Mouse (Mus musculus) liver, embryonic 14.5 days (tissue): ENCODE results near the gene Nup188. TPM values are rescaled to one million over a fixed set of nuclear protein-coding genes. Genes with fewer than 3 reads are reported as not detected.
A peak's percentile ranks its signal among the peaks of the same experiment; 100 is the strongest.

Experiments
- ATAC-seq: fragments of 200-750 bp; cut with Nextera tagmentation; 2 replicates; pipeline ENCODE4 v1.8.0; 2017; ENCODE audit warnings: moderate number of reproducible peaks, mild to moderate bottlenecking, moderate library complexity; ENCODE audit not compliant: insufficient read depth
- DNase-seq, 3 experiments: peaks; one replicate each; pipeline ENCODE4 v3.0.0-alpha.2; 2012 to 2013; ENCODE audit warnings: low read depth in 3 of 3, low spot score in 3 of 3
- H3K27ac ChIP-seq: fragments of 300-500 bp; sonication (generic); 2 replicates; pipeline ENCODE4 v1.5.1; 2014; ENCODE audit warnings: moderate library complexity, mild to moderate bottlenecking, control low read depth, inconsistent platforms
- H3K27me3 ChIP-seq: fragments of 300-500 bp; sonication (generic); 2 replicates; pipeline ENCODE4 v1.6.1; 2014; ENCODE audit warnings: mild to moderate bottlenecking, low read length, moderate library complexity; ENCODE audit not compliant: control insufficient read depth, insufficient read depth
- H3K36me3 ChIP-seq: fragments of 300-500 bp; sonication (generic); replicated peaks from 2 replicates; pipeline ENCODE4 v1.6.1; 2014; ENCODE audit warnings: low read depth; ENCODE audit not compliant: control insufficient read depth, insufficient read depth
- H3K4me1 ChIP-seq, 2 experiments: fragments of 200-500 bp in 1 of 2; fragments of 300-500 bp in 1 of 2; sonication (generic) in 1 of 2; replicated peaks; 2 replicates each; pipeline ENCODE4 v1.6.1; 2012 to 2014; ENCODE audit warnings: antibody characterized with exemption in 1 of 2, inconsistent platforms in 1 of 2, low read length in 1 of 2; ENCODE audit not compliant: control insufficient read depth in 2 of 2, insufficient read depth in 2 of 2
- H3K4me2 ChIP-seq: fragments of 300-500 bp; sonication (generic); 2 replicates; pipeline ENCODE4 v1.6.1; 2014; ENCODE audit warnings: low read depth, mild to moderate bottlenecking, control low read depth, moderate library complexity
- H3K4me3 ChIP-seq, 2 experiments: fragments of 200-500 bp in 1 of 2; fragments of 300-500 bp in 1 of 2; sonication (generic) in 1 of 2; 2 replicates each; pipeline ENCODE4 v1.5.1; 2012 to 2014; ENCODE audit warnings: low read depth in 2 of 2, low read length in 2 of 2, mild to moderate bottlenecking in 2 of 2, control low read depth in 1 of 2, inconsistent platforms in 1 of 2, moderate library complexity in 1 of 2; ENCODE audit not compliant: insufficient read depth in 1 of 2
- H3K9ac ChIP-seq: fragments of 300-500 bp; sonication (generic); replicated peaks from 2 replicates; pipeline ENCODE4 v1.6.1; 2014; ENCODE audit warnings: mild to moderate bottlenecking, control low read depth, moderate library complexity
- H3K9me3 ChIP-seq: fragments of 300-500 bp; sonication (generic); 2 replicates; pipeline ENCODE4 v1.6.1; 2016; ENCODE audit warnings: low read length, mixed read lengths; ENCODE audit not compliant: control insufficient read depth
- CTCF ChIP-seq: IDR thresholded peaks from 2 replicates; pipeline ENCODE4 v1.5.1; 2016; ENCODE audit warnings: antibody characterized with exemption, low read depth, control low read depth
- EP300 ChIP-seq: IDR thresholded peaks from 2 replicates; pipeline ENCODE4 v1.6.1; 2016; ENCODE audit warnings: antibody characterized with exemption, low read depth
- WGBS: fragments of 180-500 bp; shearing (Covaris S2); extraction: QIAGEN DNeasy Blood & Tissue Kit; methylation state at CpG from one replicate; pipeline ENCODE4 v1.1.7; 2014; ENCODE audit not compliant: insufficient replicate concordance; 5-methylcytosine and 5-hydroxymethylcytosine counted together
- polyA plus RNA-seq, 2 experiments: library from polyadenylated mRNA; depleted of rRNA in 1 of 2; stranded (reverse) in 1 of 2; unstranded in 1 of 2; fragments of >200 nt; fragmentation: Nextera tagmentation in 1 of 2; extraction: Ambion mirVana in 1 of 2; gene quantifications; 2 replicates each; pipeline versions ENCODE4 v1.2.1 to v1.2.3; 2012 to 2014

The Nup188 gene
- polyA plus RNA-seq, 2 experiments = 16.1 to 19.1 TPM

GRCm38 (mm10) chr2:30264671-30265519 is 21.3 kb upstream of the Nup188 start:
- Histone ChIP-seq H3K4me3 (no peak overlapping the region), H3K27ac (no peak overlapping the region), H3K9ac (no peak overlapping the region), H3K4me1 (peaks cover 0 to 23% of the 10 kb centered on the region in 2 experiments; a peak in 3 of 4 replicates), H3K4me2 (no peak overlapping the region), H3K27me3 (no peaks in the 10 kb centered on the region), H3K36me3 (peaks cover 16% of the 10 kb centered on the region), H3K9me3 (no peaks in the 10 kb centered on the region)
- DNase-seq (no peak), ATAC-seq (no peak)
- TF ChIP-seq CTCF (no peak), EP300 (no peak)
- 75% methylated on average over 7 of the region's 7 CpGs for WGBS

GRCm38 (mm10) chr2:30265767-30266253 is 20.4 kb upstream of the Nup188 start, which contains the start of gene Phyhd1:
Gene Phyhd1 (plus strand): TSS chr2:30266203.
- Histone ChIP-seq H3K27me3 (no peaks in the 10 kb centered on the region), H3K9ac (no peak within 1 kb of the TSS)

GRCm38 (mm10) chr2:30266392-30266941 is 19.7 kb upstream of the Nup188 start:
- H3K27me3 ChIP-seq = no peaks in the 10 kb centered on the region
- H3K4me1 ChIP-seq = peaks cover 0 to 23% of the 10 kb centered on the region in 2 experiments; a peak in 3 of 4 replicates
- H3K4me3 ChIP-seq = peak overlapping the region; percentile 13 to 22; a peak in 2 of 4 replicates
- peak; percentile 56 for ATAC-seq
- DNase-seq = peak in 1 of 3 experiments; percentile 31
- peaks cover 16% of the 10 kb centered on the region for H3K36me3 ChIP-seq
- no peaks in the 10 kb centered on the region for H3K9me3 ChIP-seq
- TF ChIP-seq CTCF (no peak), EP300 (no peak)
- no peak overlapping the region for H3K9ac ChIP-seq
- H3K4me2 ChIP-seq = peak overlapping the region; percentile 17
- 30% methylated on average over 4 of the region's 4 CpGs for WGBS
- H3K27ac ChIP-seq = peak overlapping the region; percentile 52

More at GRCm38 (mm10) chr2:30265767-30266253, 20.4 kb upstream of the Nup188 start, which contains the start of gene Phyhd1:
- WGBS = 56% methylated on average over 5 of the region's 5 CpGs
- H3K36me3 ChIP-seq = peaks cover 16% of the 10 kb centered on the region
- no peaks in the 10 kb centered on the region for H3K9me3 ChIP-seq
- DNase-seq (no peak), ATAC-seq (no peak)
- H3K4me2 ChIP-seq = peak within 1 kb of the TSS; percentile 17
- no peak for TF ChIP-seq CTCF
- TF ChIP-seq EP300 = no peak
- peak within 1 kb of the TSS; percentile 13 to 22; a peak in 3 of 4 replicates for H3K4me3 ChIP-seq
- peak within 1 kb of the TSS; percentile 52 for H3K27ac ChIP-seq
- peaks cover 0 to 23% of the 10 kb centered on the region in 2 experiments; a peak in 3 of 4 replicates for H3K4me1 ChIP-seq

- H3K27ac ChIP-seq = no peak overlapping the region
- H3K4me3 ChIP-seq = no peak overlapping the region
- TF ChIP-seq CTCF (no peak), EP300 (no peak)
- WGBS = 77% methylated on average over 2 of the region's 2 CpGs
- peak overlapping the region; percentile 17 for H3K4me2 ChIP-seq
- DNase-seq (no peak), ATAC-seq (no peak)
- H3K9me3 ChIP-seq = no peaks in the 10 kb centered on the region
- no peaks in the 10 kb centered on the region for H3K27me3 ChIP-seq
- H3K4me1 ChIP-seq = peaks cover 0 to 23% of the 10 kb centered on the region in 2 experiments; a peak in 3 of 4 replicates
- H3K9ac ChIP-seq = no peak overlapping the region
- peaks cover 9% of the 10 kb centered on the region for H3K36me3 ChIP-seq
Observed at GRCm38 (mm10) chr2:30267466-30267865, 18.7 kb upstream of the Nup188 start.

GRCm38 (mm10) chr2:30268371-30268770 is 17.8 kb upstream of the Nup188 start:
- peaks cover 3% of the 10 kb centered on the region for H3K36me3 ChIP-seq
- ATAC-seq (no peak), DNase-seq (no peak)
- H3K27me3 ChIP-seq = no peaks in the 10 kb centered on the region
- H3K27ac ChIP-seq = no peak overlapping the region
- H3K4me1 ChIP-seq = peaks cover 0 to 23% of the 10 kb centered on the region in 2 experiments; a peak in 3 of 4 replicates
- no peak overlapping the region for H3K9ac ChIP-seq
- TF ChIP-seq EP300 (no peak), CTCF (no peak)
- H3K4me2 ChIP-seq = no peak overlapping the region
- H3K9me3 ChIP-seq = no peaks in the 10 kb centered on the region
- 51% methylated on average over 4 of the region's 4 CpGs for WGBS
- H3K4me3 ChIP-seq = no peak overlapping the region
